Mouse (Mus musculus): ENCODE data around the gene Gstt1. TPM values are rescaled to one million over a fixed set of nuclear protein-coding genes. Genes with fewer than 3 reads are reported as not detected.

Gstt1 gene
- total and polyA plus RNA-seq, 2 experiments from 2014 or later: 21.4 to 37.1 TPM

- H3K9ac ChIP-seq (replicated peaks; ENCODE audit: low read length, poor library complexity, severe bottlenecking): no peak overlapping the region
- 78% methylated on average over 1 of the region's 1 CpGs for WGBS
- TF ChIP-seq CTCF (IDR thresholded peaks at IDR 0.05): no peak
- no peak overlapping the region for H3K4me2 ChIP-seq (ENCODE audit: low read depth, low read length, poor library complexity, severe bottlenecking)
- no peaks in the 10 kb centered on the region for H3K9me3 ChIP-seq (ENCODE audit: low read length)
- H3K36me3 ChIP-seq (ENCODE audit: insufficient read depth, low read length): no peaks in the 10 kb centered on the region
- ATAC-seq (ENCODE audit: low FRiP score): no peak
- peaks cover 17% of the 10 kb centered on the region for H3K27me3 ChIP-seq (ENCODE audit: insufficient read depth, low read length)
- DNase-seq (ENCODE audit: low spot score): no peak
- no peak overlapping the region for H3K4me3 ChIP-seq (ENCODE audit: low read depth, low read length)
- no peak overlapping the region for H3K27ac ChIP-seq (ENCODE audit: low read depth, low read length)
- no peaks in the 10 kb centered on the region for H3K4me1 ChIP-seq (ENCODE audit: insufficient read depth, low read length)
These were observed 12.9 kb downstream of the Gstt1 start for GRCm38 (mm10) chr10:75785442-75785841.

- Histone ChIP-seq H3K27me3 (ENCODE audit: insufficient read depth, low read length) (peaks cover 35% of the 10 kb centered on the region), H3K4me2 (ENCODE audit: low read depth, low read length, poor library complexity, severe bottlenecking) (peak within 1 kb of the TSS; percentile 70), H3K4me1 (ENCODE audit: insufficient read depth, low read length) (no peaks in the 10 kb centered on the region), H3K9ac (replicated peaks; ENCODE audit: low read length, poor library complexity, severe bottlenecking) (0 out of 2 replicates have a peak within 1 kb of the TSS, but pooled peaks have one; percentile 19), H3K4me3 (ENCODE audit: low read depth, low read length) (peak within 1 kb of the TSS; percentile 39), H3K27ac (ENCODE audit: low read depth, low read length) (no peak within 1 kb of the TSS), H3K9me3 (ENCODE audit: low read length) (no peaks in the 10 kb centered on the region), H3K36me3 (ENCODE audit: insufficient read depth, low read length) (no peaks in the 10 kb centered on the region)
- DNase-seq (ENCODE audit: low spot score) (peak; percentile 25), ATAC-seq (ENCODE audit: low FRiP score) (no peak)
- 3% methylated on average over 28 of the region's 28 CpGs for WGBS
- TF ChIP-seq CTCF (IDR thresholded peaks at IDR 0.05): no peak
These were observed 17.4 kb downstream of the Gstt1 start, which contains the start of the genes Gm20441 and Gstt3 for GRCm38 (mm10) chr10:75780769-75781578. TSS of gene Gm20441 (minus strand) at chr10:75780954. TSS of gene Gstt3 (minus strand) at chr10:75781414.

- ATAC-seq (ENCODE audit: low FRiP score) (no peak), DNase-seq (ENCODE audit: low spot score) (no peak)
- no peak overlapping the region for H3K9ac ChIP-seq (replicated peaks; ENCODE audit: low read length, poor library complexity, severe bottlenecking)
- no peaks in the 10 kb centered on the region for H3K36me3 ChIP-seq (ENCODE audit: insufficient read depth, low read length)
- no peak overlapping the region for H3K4me2 ChIP-seq (ENCODE audit: low read depth, low read length, poor library complexity, severe bottlenecking)
- no peak overlapping the region for H3K27ac ChIP-seq (ENCODE audit: low read depth, low read length)
- WGBS: 41% methylated on average over 15 of the region's 15 CpGs
- no peaks in the 10 kb centered on the region for H3K9me3 ChIP-seq (ENCODE audit: low read length)
- H3K4me3 ChIP-seq (ENCODE audit: low read depth, low read length): no peak overlapping the region
- H3K4me1 ChIP-seq (ENCODE audit: insufficient read depth, low read length): no peaks in the 10 kb centered on the region
- peaks cover 36% of the 10 kb centered on the region for H3K27me3 ChIP-seq (ENCODE audit: insufficient read depth, low read length)
- no peak for TF ChIP-seq CTCF (IDR thresholded peaks at IDR 0.05)
These were observed 18.9 kb downstream of the Gstt1 start for GRCm38 (mm10) chr10:75779206-75780174.

GRCm38 (mm10) chr10:75777885-75778284 is 20.5 kb downstream of the Gstt1 start:
- H3K4me2 ChIP-seq (ENCODE audit: low read depth, low read length, poor library complexity, severe bottlenecking): no peak overlapping the region
- WGBS: 84% methylated on average over 2 of the region's 2 CpGs
- H3K27me3 ChIP-seq (ENCODE audit: insufficient read depth, low read length): peaks cover 36% of the 10 kb centered on the region
- H3K4me1 ChIP-seq (ENCODE audit: insufficient read depth, low read length): no peaks in the 10 kb centered on the region
- no peaks in the 10 kb centered on the region for H3K9me3 ChIP-seq (ENCODE audit: low read length)
- ATAC-seq (ENCODE audit: low FRiP score) (no peak), DNase-seq (ENCODE audit: low spot score) (no peak)
- H3K36me3 ChIP-seq (ENCODE audit: insufficient read depth, low read length): no peaks in the 10 kb centered on the region
- H3K4me3 ChIP-seq (ENCODE audit: low read depth, low read length): no peak overlapping the region
- no peak overlapping the region for H3K9ac ChIP-seq (replicated peaks; ENCODE audit: low read length, poor library complexity, severe bottlenecking)
- H3K27ac ChIP-seq (ENCODE audit: low read depth, low read length): no peak overlapping the region
- no peak for TF ChIP-seq CTCF (IDR thresholded peaks at IDR 0.05)

- TF ChIP-seq CTCF (IDR thresholded peaks at IDR 0.05): no peak
- WGBS: 86% methylated on average over 6 of the region's 6 CpGs
These were observed 21.8 kb downstream of the Gstt1 start for GRCm38 (mm10) chr10:75776562-75776961.

More at GRCm38 (mm10) chr10:75776562-75776961, 21.8 kb downstream of the Gstt1 start:
- no peak for DNase-seq (ENCODE audit: low spot score)
- Histone ChIP-seq H3K4me3 (ENCODE audit: low read depth, low read length) (no peak overlapping the region), H3K27me3 (ENCODE audit: insufficient read depth, low read length) (peaks cover 31% of the 10 kb centered on the region), H3K9me3 (ENCODE audit: low read length) (no peaks in the 10 kb centered on the region), H3K27ac (ENCODE audit: low read depth, low read length) (no peak overlapping the region), H3K4me1 (ENCODE audit: insufficient read depth, low read length) (no peaks in the 10 kb centered on the region), H3K36me3 (ENCODE audit: insufficient read depth, low read length) (no peaks in the 10 kb centered on the region), H3K9ac (replicated peaks; ENCODE audit: low read length, poor library complexity, severe bottlenecking) (no peak overlapping the region), H3K4me2 (ENCODE audit: low read depth, low read length, poor library complexity, severe bottlenecking) (no peak overlapping the region)
- no peak for ATAC-seq (ENCODE audit: low FRiP score)

All from midbrain, postnatal 0 days (tissue).